Mouse (Mus musculus) small intestine, adult 2 months (tissue): ENCODE results near the gene Plekho1.

Experiments
- CTCF ChIP-seq: fragments of 200-500 bp; IDR thresholded peaks from 2 replicates; pipeline ENCODE4 v1.5.1; 2012; ENCODE audit warnings: low read depth, mild to moderate bottlenecking, control low read depth, inconsistent platforms, low read length, moderate library complexity, mixed read lengths; ENCODE audit not compliant: insufficient replicate concordance, insufficient read length; ENCODE audit errors: extremely low read depth
- POLR2A ChIP-seq: fragments of 200-500 bp; IDR thresholded peaks from 2 replicates; pipeline ENCODE4 v1.6.1; 2012; ENCODE audit warnings: low read depth, mild to moderate bottlenecking, control low read depth, inconsistent platforms, low read length, moderate library complexity

DNA sequence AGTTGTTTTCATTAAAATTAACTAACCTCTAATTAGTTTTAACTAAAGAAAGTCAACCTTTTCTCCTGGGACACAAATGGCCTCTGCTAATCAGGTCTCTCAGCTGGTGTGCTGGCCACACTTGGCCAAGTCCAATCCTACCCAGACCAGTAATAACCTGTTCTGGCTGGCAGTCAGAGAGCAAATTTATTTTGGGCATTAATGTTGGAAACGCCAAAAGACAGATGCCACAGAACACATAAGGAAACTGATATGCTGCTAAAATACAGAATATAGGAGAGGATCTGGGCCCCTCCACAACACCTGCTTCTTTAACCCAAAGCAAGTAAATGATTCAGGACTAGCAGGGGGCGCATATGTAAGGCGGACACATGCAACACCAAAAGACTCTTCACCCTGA is 33.5 kb upstream of the Plekho1 start:
- TF ChIP-seq CTCF (no peak), POLR2A (no peak)
